Mouse (Mus musculus): ENCODE data around the gene Ngb.

GRCm38 (mm10) chr12:87093671-87094070 is 8.7 kb downstream of the Ngb start:
- TF ChIP-seq CTCF (IDR thresholded peaks at IDR 0.05; ENCODE audit: borderline replicate concordance, control insufficient read depth, extremely low read depth, insufficient read depth, low read length, poor library complexity) (no peak), POLR2A (IDR thresholded peaks at IDR 0.05; ENCODE audit: control insufficient read depth, extremely low read depth, insufficient read depth, low read length, poor library complexity) (no peak)
